Mouse (Mus musculus) megakaryocyte, embryonic 14.5 days (primary cell): ENCODE results near the gene Psmc3ip.

Experiments used
- FLI1 ChIP-seq: IDR thresholded peaks from 2 replicates; pipeline ENCODE4 v1.6.1; 2012; ENCODE audit warnings: low read length, inconsistent platforms, mixed read lengths
- GATA1 ChIP-seq: IDR thresholded peaks from 3 replicates; pipeline ENCODE4 v1.6.1; 2012; ENCODE audit warnings: mixed read lengths, low read length, inconsistent platforms, borderline replicate concordance

- TF ChIP-seq GATA1 (no peak), FLI1 (no peak)
Observed at GRCm38 (mm10) chr11:101119761-101120544, 24.7 kb upstream of the Psmc3ip start, which contains the start of the genes Retreg3 and Tubg1.
